Mouse (Mus musculus): Measurements from ENCODE around the gene Mapre1.

Mapre1 gene

GRCm38 (mm10) chr2:153778638-153779362, 37.7 kb downstream of the Mapre1 start:
- peak; percentile 71 to 82 for DNase-seq (ENCODE audit: low spot score in 2 of 2)

GRCm38 (mm10) chr2:153779394-153779981, 38.4 kb downstream of the Mapre1 start, which contains the start of gene Efcab8:
Gene Efcab8, plus strand, starts transcription at chr2:153779931.
- DNase-seq (ENCODE audit: low spot score in 2 of 2): no peak

- no peak for DNase-seq (ENCODE audit: low spot score in 2 of 2)
Measured at GRCm38 (mm10) chr2:153781181-153781580, 40.1 kb downstream of the Mapre1 start.

GRCm38 (mm10) chr2:153784668-153785067, 43.6 kb downstream of the Mapre1 start:
- no peak for DNase-seq (ENCODE audit: low spot score in 2 of 2)

- DNase-seq (ENCODE audit: low spot score in 2 of 2): no peak
Measured at GRCm38 (mm10) chr2:153793366-153793765, 52.3 kb downstream of the Mapre1 start.

GRCm38 (mm10) chr2:153795090-153795489, 54.0 kb downstream of the Mapre1 start:
- no peak for DNase-seq (ENCODE audit: low spot score in 2 of 2)

GRCm38 (mm10) chr2:153807464-153807863, 66.4 kb downstream of the Mapre1 start:
- peak; percentile 3 to 24 for DNase-seq (ENCODE audit: low spot score in 2 of 2)

- no peak for DNase-seq (ENCODE audit: low spot score in 2 of 2)
Measured at GRCm38 (mm10) chr2:153808146-153808545, 67.1 kb downstream of the Mapre1 start.

- no peak for DNase-seq (ENCODE audit: low spot score in 2 of 2)
Measured at GRCm38 (mm10) chr2:153808841-153809240, 67.8 kb downstream of the Mapre1 start.

- no peak for DNase-seq (ENCODE audit: low spot score in 2 of 2)
Measured at GRCm38 (mm10) chr2:153809921-153810320, 68.8 kb downstream of the Mapre1 start.

- DNase-seq (ENCODE audit: low spot score in 2 of 2): no peak
Measured at GRCm38 (mm10) chr2:153822005-153822543, 81.0 kb downstream of the Mapre1 start.
